Mouse (Mus musculus): ENCODE results near the gene Doc2a.
"Not testable (repeated sequence)": the region's sequence is repeated elsewhere in the genome, so short reads cannot be mapped to it uniquely, and the experiment has no call there.

Gene Doc2a

GRCm38 (mm10) chr7:126870520-126870891 lies 23.3 kb downstream of the Doc2a start:
- no peak for DNase-seq

- no peak for DNase-seq
These were observed 30.0 kb downstream of the Doc2a start for GRCm38 (mm10) chr7:126877239-126877638.

- DNase-seq, result peak; percentile 67
These were observed 33.8 kb downstream of the Doc2a start for GRCm38 (mm10) chr7:126881040-126881439.

- peak; percentile 49 for DNase-seq
These were observed 36.5 kb downstream of the Doc2a start for GRCm38 (mm10) chr7:126883731-126884181.

- peak; percentile 99 for DNase-seq
These were observed 37.3 kb downstream of the Doc2a start, which contains the start of gene Taok2 for GRCm38 (mm10) chr7:126884286-126885164. Taok2 (minus strand) TSS chr7:126884703.

- no peak for DNase-seq
These were observed 40.1 kb downstream of the Doc2a start for GRCm38 (mm10) chr7:126887281-126887680.

GRCm38 (mm10) chr7:126888852-126889251 lies 41.6 kb downstream of the Doc2a start:
- DNase-seq, result peak; percentile 53

- DNase-seq, result no peak
These were observed 49.7 kb downstream of the Doc2a start for GRCm38 (mm10) chr7:126896912-126897311.

GRCm38 (mm10) chr7:126897390-126898101 lies 50.3 kb downstream of the Doc2a start:
- peak; percentile 32 for DNase-seq

- DNase-seq, result peak; percentile 97
These were observed 51.1 kb downstream of the Doc2a start for GRCm38 (mm10) chr7:126898102-126898990.

- not testable (repeated sequence) for DNase-seq
These were observed 52.6 kb downstream of the Doc2a start for GRCm38 (mm10) chr7:126899781-126900180.

All from lung, postnatal 10 days (tissue).